Mouse (Mus musculus) embryo, embryonic 9.5 days (tissue): Measurements from ENCODE around the gene Macrod2.
A peak's percentile ranks its signal among the peaks of the same experiment; 100 is the strongest.

Experiments
- DNase-seq: peaks from one replicate; pipeline ENCODE4 v3.0.0-alpha.2; 2017; ENCODE audit errors: extremely low spot score

The Macrod2 gene

GRCm38 (mm10) chr2:141844408-141845175 is 1449.5 kb downstream of the Macrod2 start:
- no peak for DNase-seq

- DNase-seq = peak; percentile 25
These were observed 1464.1 kb downstream of the Macrod2 start for GRCm38 (mm10) chr2:141859220-141859619.

GRCm38 (mm10) chr2:141861679-141862268 is 1466.7 kb downstream of the Macrod2 start:
- DNase-seq = no peak

- DNase-seq = no peak
These were observed 1467.6 kb downstream of the Macrod2 start for GRCm38 (mm10) chr2:141862531-141863265.

- DNase-seq = no peak
These were observed 1468.6 kb downstream of the Macrod2 start for GRCm38 (mm10) chr2:141863628-141864165.

- no peak for DNase-seq
These were observed 1475.8 kb downstream of the Macrod2 start for GRCm38 (mm10) chr2:141870930-141871329.

- no peak for DNase-seq
These were observed 1481.2 kb downstream of the Macrod2 start for GRCm38 (mm10) chr2:141876155-141876851.

- no peak for DNase-seq
These were observed 1481.8 kb downstream of the Macrod2 start for GRCm38 (mm10) chr2:141876958-141877357.

GRCm38 (mm10) chr2:141878473-141878872 is 1483.4 kb downstream of the Macrod2 start:
- DNase-seq = no peak

- DNase-seq = no peak
These were observed 1484.6 kb downstream of the Macrod2 start for GRCm38 (mm10) chr2:141879711-141880110.

GRCm38 (mm10) chr2:141886694-141887474 is 1491.8 kb downstream of the Macrod2 start:
- peak; percentile 14 for DNase-seq

GRCm38 (mm10) chr2:141889497-141889896 is 1494.4 kb downstream of the Macrod2 start:
- DNase-seq = no peak

GRCm38 (mm10) chr2:141897951-141898350 is 1502.8 kb downstream of the Macrod2 start:
- DNase-seq = no peak

- DNase-seq = no peak
These were observed 1516.8 kb downstream of the Macrod2 start for GRCm38 (mm10) chr2:141911831-141912447.

GRCm38 (mm10) chr2:141913486-141913885 is 1518.4 kb downstream of the Macrod2 start:
- DNase-seq = no peak

- DNase-seq = no peak
These were observed 1518.8 kb downstream of the Macrod2 start for GRCm38 (mm10) chr2:141913894-141914293.

- DNase-seq = no peak
These were observed 1525.4 kb downstream of the Macrod2 start for GRCm38 (mm10) chr2:141920377-141920992.

GRCm38 (mm10) chr2:141935130-141935529 is 1540.0 kb downstream of the Macrod2 start:
- DNase-seq = no peak

- DNase-seq = no peak
These were observed 1559.7 kb downstream of the Macrod2 start for GRCm38 (mm10) chr2:141954795-141955194.

- DNase-seq = peak; percentile 27
These were observed 1560.1 kb downstream of the Macrod2 start for GRCm38 (mm10) chr2:141955197-141955596.
